Mouse (Mus musculus): ENCODE data around the gene Cd151. TPM values are rescaled to one million over a fixed set of nuclear protein-coding genes. Genes with fewer than 3 reads are reported as not detected.

The Cd151 gene
- polyA plus RNA-seq, 1 experiment from 2014 or later = 49.6 TPM

GRCm38 (mm10) chr7:141481498-141482401 is 14.6 kb downstream of the Cd151 start:
- Histone ChIP-seq H3K4me2 (ENCODE audit: low read depth, low read length) (peak overlapping the region; percentile 88), H3K27ac (ENCODE audit: low read depth, low read length) (peak overlapping the region; percentile 62), H3K9me3 (ENCODE audit: control insufficient read depth, low read length) (no peaks in the 10 kb centered on the region), H3K27me3 (ENCODE audit: control insufficient read depth, insufficient read depth, low read length) (peaks cover 4% of the 10 kb centered on the region; the same call in 1 of the 2 replicates), H3K4me3 (ENCODE audit: low read depth, low read length) (peak overlapping the region; percentile 65), H3K36me3 (ENCODE audit: control insufficient read depth, insufficient read depth, low read length) (no peaks in the 10 kb centered on the region), H3K9ac (replicated peaks; ENCODE audit: low read depth, low read length) (peak overlapping the region; percentile 81), H3K4me1 (ENCODE audit: control insufficient read depth, insufficient read depth, low read length) (peaks cover 16% of the 10 kb centered on the region)
- whole genome bisulfite sequencing = under 1% methylated on average over 81 of the region's 81 CpGs
- ATAC-seq (ENCODE audit: low read depth) = peak; percentile 62

- peak overlapping the region; percentile 65 for H3K4me3 ChIP-seq (ENCODE audit: low read depth, low read length)
- peak overlapping the region; percentile 88 for H3K4me2 ChIP-seq (ENCODE audit: low read depth, low read length)
- H3K36me3 ChIP-seq (ENCODE audit: control insufficient read depth, insufficient read depth, low read length) = no peaks in the 10 kb centered on the region
- H3K4me1 ChIP-seq (ENCODE audit: control insufficient read depth, insufficient read depth, low read length) = peaks cover 16% of the 10 kb centered on the region
- H3K9ac ChIP-seq (replicated peaks; ENCODE audit: low read depth, low read length) = peak overlapping the region; percentile 81
- no peak for ATAC-seq (ENCODE audit: low read depth)
- H3K9me3 ChIP-seq (ENCODE audit: control insufficient read depth, low read length) = no peaks in the 10 kb centered on the region
- peaks cover 4% of the 10 kb centered on the region; the same call in 1 of the 2 replicates for H3K27me3 ChIP-seq (ENCODE audit: control insufficient read depth, insufficient read depth, low read length)
- H3K27ac ChIP-seq (ENCODE audit: low read depth, low read length) = peak overlapping the region; percentile 62; the same call in 1 of the 2 replicates
- WGBS = 1% methylated on average over 11 of the region's 11 CpGs
These were observed 15.4 kb downstream of the Cd151 start for GRCm38 (mm10) chr7:141482531-141483024.

GRCm38 (mm10) chr7:141483114-141483653 is 16.0 kb downstream of the Cd151 start:
- Histone ChIP-seq H3K27me3 (ENCODE audit: control insufficient read depth, insufficient read depth, low read length) (peaks cover 4% of the 10 kb centered on the region; the same call in 1 of the 2 replicates), H3K4me1 (ENCODE audit: control insufficient read depth, insufficient read depth, low read length) (peaks cover 16% of the 10 kb centered on the region), H3K4me3 (ENCODE audit: low read depth, low read length) (peak overlapping the region; percentile 65), H3K9ac (replicated peaks; ENCODE audit: low read depth, low read length) (peak overlapping the region; percentile 81; the same call in 1 of the 2 replicates), H3K36me3 (ENCODE audit: control insufficient read depth, insufficient read depth, low read length) (no peaks in the 10 kb centered on the region), H3K4me2 (ENCODE audit: low read depth, low read length) (peak overlapping the region; percentile 88), H3K27ac (ENCODE audit: low read depth, low read length) (no peak overlapping the region), H3K9me3 (ENCODE audit: control insufficient read depth, low read length) (no peaks in the 10 kb centered on the region)
- ATAC-seq (ENCODE audit: low read depth) = no peak
- 77% methylated on average over 6 of the region's 6 CpGs for WGBS

GRCm38 (mm10) chr7:141484186-141485120 is 17.3 kb downstream of the Cd151 start:
- H3K4me2 ChIP-seq (ENCODE audit: low read depth, low read length) = 0 out of 2 replicates have a peak overlapping the region, but pooled peaks have one; percentile 8
- no peaks in the 10 kb centered on the region for H3K9me3 ChIP-seq (ENCODE audit: control insufficient read depth, low read length)
- no peak overlapping the region for H3K27ac ChIP-seq (ENCODE audit: low read depth, low read length)
- H3K4me3 ChIP-seq (ENCODE audit: low read depth, low read length) = no peak overlapping the region
- 75% methylated on average over 5 of the region's 5 CpGs for WGBS
- H3K4me1 ChIP-seq (ENCODE audit: control insufficient read depth, insufficient read depth, low read length) = peaks cover 16% of the 10 kb centered on the region
- H3K9ac ChIP-seq (replicated peaks; ENCODE audit: low read depth, low read length) = no peak overlapping the region
- H3K36me3 ChIP-seq (ENCODE audit: control insufficient read depth, insufficient read depth, low read length) = no peaks in the 10 kb centered on the region
- ATAC-seq (ENCODE audit: low read depth) = no peak
- H3K27me3 ChIP-seq (ENCODE audit: control insufficient read depth, insufficient read depth, low read length) = peaks cover 4% of the 10 kb centered on the region; the same call in 1 of the 2 replicates

GRCm38 (mm10) chr7:141485186-141485585 is 18.0 kb downstream of the Cd151 start:
- Histone ChIP-seq H3K4me1 (ENCODE audit: control insufficient read depth, insufficient read depth, low read length) (peaks cover 16% of the 10 kb centered on the region), H3K9ac (replicated peaks; ENCODE audit: low read depth, low read length) (no peak overlapping the region), H3K9me3 (ENCODE audit: control insufficient read depth, low read length) (no peaks in the 10 kb centered on the region), H3K27me3 (ENCODE audit: control insufficient read depth, insufficient read depth, low read length) (peaks cover 4% of the 10 kb centered on the region; the same call in 1 of the 2 replicates), H3K36me3 (ENCODE audit: control insufficient read depth, insufficient read depth, low read length) (no peaks in the 10 kb centered on the region), H3K27ac (ENCODE audit: low read depth, low read length) (no peak overlapping the region), H3K4me3 (ENCODE audit: low read depth, low read length) (no peak overlapping the region), H3K4me2 (ENCODE audit: low read depth, low read length) (no peak overlapping the region)
- WGBS = 71% methylated on average over 2 of the region's 2 CpGs
- ATAC-seq (ENCODE audit: low read depth) = no peak

- H3K27me3 ChIP-seq (ENCODE audit: control insufficient read depth, insufficient read depth, low read length) = peaks cover 4% of the 10 kb centered on the region; the same call in 1 of the 2 replicates
- 84% methylated on average over 2 of the region's 2 CpGs for WGBS
- no peak for ATAC-seq (ENCODE audit: low read depth)
These were observed 18.4 kb downstream of the Cd151 start for GRCm38 (mm10) chr7:141485606-141486005.

GRCm38 (mm10) chr7:141486239-141486638 is 19.0 kb downstream of the Cd151 start:
- H3K36me3 ChIP-seq (ENCODE audit: control insufficient read depth, insufficient read depth, low read length) = no peaks in the 10 kb centered on the region
- H3K27ac ChIP-seq (ENCODE audit: low read depth, low read length) = no peak overlapping the region
- H3K27me3 ChIP-seq (ENCODE audit: control insufficient read depth, insufficient read depth, low read length) = peaks cover 4% of the 10 kb centered on the region; the same call in 1 of the 2 replicates
- H3K9ac ChIP-seq (replicated peaks; ENCODE audit: low read depth, low read length) = no peak overlapping the region
- no peak overlapping the region for H3K4me2 ChIP-seq (ENCODE audit: low read depth, low read length)
- WGBS = 95% methylated on average over 1 of the region's 1 CpGs
- no peaks in the 10 kb centered on the region for H3K9me3 ChIP-seq (ENCODE audit: control insufficient read depth, low read length)
- no peak overlapping the region for H3K4me3 ChIP-seq (ENCODE audit: low read depth, low read length)
- ATAC-seq (ENCODE audit: low read depth) = no peak
- H3K4me1 ChIP-seq (ENCODE audit: control insufficient read depth, insufficient read depth, low read length) = peaks cover 13% of the 10 kb centered on the region

More at GRCm38 (mm10) chr7:141485606-141486005, 18.4 kb downstream of the Cd151 start:
- Histone ChIP-seq H3K27ac (ENCODE audit: low read depth, low read length) (no peak overlapping the region), H3K36me3 (ENCODE audit: control insufficient read depth, insufficient read depth, low read length) (no peaks in the 10 kb centered on the region), H3K4me3 (ENCODE audit: low read depth, low read length) (no peak overlapping the region), H3K9me3 (ENCODE audit: control insufficient read depth, low read length) (no peaks in the 10 kb centered on the region), H3K9ac (replicated peaks; ENCODE audit: low read depth, low read length) (no peak overlapping the region), H3K4me2 (ENCODE audit: low read depth, low read length) (no peak overlapping the region), H3K4me1 (ENCODE audit: control insufficient read depth, insufficient read depth, low read length) (peaks cover 16% of the 10 kb centered on the region)

GRCm38 (mm10) chr7:141487141-141487540 is 19.9 kb downstream of the Cd151 start:
- no peak overlapping the region for H3K4me2 ChIP-seq (ENCODE audit: low read depth, low read length)

More at GRCm38 (mm10) chr7:141487141-141487540, 19.9 kb downstream of the Cd151 start:
- H3K9ac ChIP-seq (replicated peaks; ENCODE audit: low read depth, low read length) = no peak overlapping the region
- no peaks in the 10 kb centered on the region for H3K36me3 ChIP-seq (ENCODE audit: control insufficient read depth, insufficient read depth, low read length)
- H3K27me3 ChIP-seq (ENCODE audit: control insufficient read depth, insufficient read depth, low read length) = peaks cover 4% of the 10 kb centered on the region; the same call in 1 of the 2 replicates
- peaks cover 8% of the 10 kb centered on the region for H3K4me1 ChIP-seq (ENCODE audit: control insufficient read depth, insufficient read depth, low read length)
- no peaks in the 10 kb centered on the region for H3K9me3 ChIP-seq (ENCODE audit: control insufficient read depth, low read length)
- no peak overlapping the region for H3K4me3 ChIP-seq (ENCODE audit: low read depth, low read length)
- ATAC-seq (ENCODE audit: low read depth) = no peak
- 80% methylated on average over 7 of the region's 7 CpGs for WGBS
- H3K27ac ChIP-seq (ENCODE audit: low read depth, low read length) = no peak overlapping the region

Measured in neural tube, embryonic 14.5 days (tissue).